Mouse (Mus musculus): ENCODE results near the gene Cd200r3.

DNA sequence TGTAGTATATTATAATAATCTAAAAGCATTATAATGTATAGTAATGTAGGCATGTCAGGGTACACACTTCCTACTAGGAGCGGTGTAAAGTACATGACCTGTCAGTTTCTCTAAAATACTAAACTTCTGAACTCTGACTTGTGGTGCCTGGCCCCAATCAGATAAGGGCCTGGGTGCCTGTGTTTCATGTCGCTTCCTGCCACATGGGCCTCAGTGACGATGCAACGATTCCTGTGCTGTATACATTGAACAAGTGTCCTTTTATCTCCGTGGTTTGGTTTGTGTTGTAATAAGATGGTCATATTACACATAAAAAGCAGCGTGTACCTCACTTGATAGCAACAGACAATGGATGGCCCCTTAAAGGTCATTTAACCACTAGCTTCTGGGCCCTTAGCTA is 81.8 kb downstream of the Cd200r3 start:
- TF ChIP-seq EP300 (optimal IDR thresholded peaks at IDR 0.05): no peak
- no peak for TF ChIP-seq CTCF (IDR thresholded peaks at IDR 0.05; ENCODE audit: low read depth)

Data from stomach, postnatal 0 days (tissue).